Mouse (Mus musculus): ENCODE measurements around the gene Ubn2.

GRCm38 (mm10) chr6:38443842-38444241 is 10.1 kb downstream of the Ubn2 start:
- TF ChIP-seq KAT2A (conservative IDR thresholded peaks at IDR 0.05; ENCODE audit: low read depth, low read length), result no peak
- TF ChIP-seq MYC (IDR thresholded peaks at IDR 0.05; ENCODE audit: low read depth, low read length), result no peak
- no peak for TF ChIP-seq EP300 (IDR thresholded peaks at IDR 0.05; ENCODE audit: low read depth in 1 of 2, low read length in 2 of 2)
- TF ChIP-seq ELF1 (IDR thresholded peaks at IDR 0.05; ENCODE audit: low read depth, low read length), result no peak
- TF ChIP-seq POLR2A (IDR thresholded peaks at IDR 0.05; ENCODE audit: control insufficient read depth in 1 of 2, insufficient read depth in 1 of 2, low read depth in 1 of 2, low read length in 2 of 2, poor library complexity in 1 of 2), result no peak
- no peak for TF ChIP-seq E2F4 (IDR thresholded peaks at IDR 0.05; ENCODE audit: borderline replicate concordance, low read depth, low read length)
- no peak for TF ChIP-seq MAFK (IDR thresholded peaks at IDR 0.05; ENCODE audit: borderline replicate concordance, low read depth, low read length)
- no peak for TF ChIP-seq CTCF (IDR thresholded peaks at IDR 0.05 in 2 of 3, conservative IDR thresholded peaks at IDR 0.05 in 1 of 3; ENCODE audit: control insufficient read depth in 1 of 3, insufficient read depth in 1 of 3, low read depth in 2 of 3, low read length in 3 of 3, poor library complexity in 1 of 3, severe bottlenecking in 1 of 3)

All from MEL (cell line).